Mouse (Mus musculus): Measurements from ENCODE around the gene Ryr2. TPM values are rescaled to one million over a fixed set of nuclear protein-coding genes. Genes with fewer than 3 reads are reported as not detected.

Gene Ryr2
- total and polyA plus RNA-seq, 3 experiments, result 0.60 TPM; not detected in 2

GRCm38 (mm10) chr13:12114816-12115215 lies 8.1 kb upstream of the Ryr2 start:
- Histone ChIP-seq H3K9me3 (replicated peaks) (no peaks in the 10 kb centered on the region), H3K4me3 (ENCODE audit: low read depth, low read length) (no peak overlapping the region), H3K36me3 (replicated peaks) (no peaks in the 10 kb centered on the region), H3K4me1 (ENCODE audit: insufficient read depth, low read depth, low read length) (no peaks in the 10 kb centered on the region), H3K27me3 (ENCODE audit: insufficient read depth, low read length) (no peaks in the 10 kb centered on the region)
- ATAC-seq (ENCODE audit: extremely low read depth, insufficient number of reproducible peaks, low FRiP score, poor library complexity, severe bottlenecking) (no peak), DNase-seq (ENCODE audit: low spot score) (no peak)
- TF ChIP-seq TAL1 (conservative IDR thresholded peaks at IDR 0.05; ENCODE audit: low read depth, low read length) (no peak), POLR2AphosphoS5 (IDR thresholded peaks at IDR 0.05; ENCODE audit: insufficient replicate concordance, low read depth, low read length) (no peak), GATA2 (IDR thresholded peaks at IDR 0.05; ENCODE audit: borderline replicate concordance, low read depth, low read length) (no peak), CTCF (IDR thresholded peaks at IDR 0.05; ENCODE audit: low read depth, low read length) (no peak), GATA1 (IDR thresholded peaks at IDR 0.05; ENCODE audit: borderline replicate concordance, low read length) (no peak)

- peaks cover 16% of the 10 kb centered on the region; the same call in 1 of the 2 replicates for H3K27me3 ChIP-seq (ENCODE audit: insufficient read depth, low read length)
Measured at GRCm38 (mm10) chr13:12108955-12109354, 2.2 kb upstream of the Ryr2 start.

GRCm38 (mm10) chr13:12105830-12106628 lies 716 bp downstream of the Ryr2 start:
- Histone ChIP-seq H3K4me3 (ENCODE audit: low read depth, low read length) (no peak overlapping the region), H3K27me3 (ENCODE audit: insufficient read depth, low read length) (peaks cover 16% of the 10 kb centered on the region; the same call in 1 of the 2 replicates), H3K36me3 (replicated peaks) (no peaks in the 10 kb centered on the region), H3K9me3 (replicated peaks) (no peaks in the 10 kb centered on the region), H3K4me1 (ENCODE audit: insufficient read depth, low read depth, low read length) (no peaks in the 10 kb centered on the region)
- no peak for TF ChIP-seq CTCF (IDR thresholded peaks at IDR 0.05; ENCODE audit: low read depth, low read length)
- no peak for TF ChIP-seq GATA2 (IDR thresholded peaks at IDR 0.05; ENCODE audit: borderline replicate concordance, low read depth, low read length)
- TF ChIP-seq TAL1 (conservative IDR thresholded peaks at IDR 0.05; ENCODE audit: low read depth, low read length), result no peak
- TF ChIP-seq POLR2AphosphoS5 (IDR thresholded peaks at IDR 0.05; ENCODE audit: insufficient replicate concordance, low read depth, low read length), result no peak
- no peak for TF ChIP-seq GATA1 (IDR thresholded peaks at IDR 0.05; ENCODE audit: borderline replicate concordance, low read length)
- ATAC-seq (ENCODE audit: extremely low read depth, insufficient number of reproducible peaks, low FRiP score, poor library complexity, severe bottlenecking), result no peak
- no peak for DNase-seq (ENCODE audit: low spot score)

More at GRCm38 (mm10) chr13:12108955-12109354, 2.2 kb upstream of the Ryr2 start:
- no peak overlapping the region for H3K4me3 ChIP-seq (ENCODE audit: low read depth, low read length)
- H3K9me3 ChIP-seq (replicated peaks), result no peaks in the 10 kb centered on the region
- DNase-seq (ENCODE audit: low spot score) (no peak), ATAC-seq (ENCODE audit: extremely low read depth, insufficient number of reproducible peaks, low FRiP score, poor library complexity, severe bottlenecking) (no peak)
- no peak for TF ChIP-seq GATA2 (IDR thresholded peaks at IDR 0.05; ENCODE audit: borderline replicate concordance, low read depth, low read length)
- TF ChIP-seq POLR2AphosphoS5 (IDR thresholded peaks at IDR 0.05; ENCODE audit: insufficient replicate concordance, low read depth, low read length), result no peak
- no peak for TF ChIP-seq TAL1 (conservative IDR thresholded peaks at IDR 0.05; ENCODE audit: low read depth, low read length)
- no peak for TF ChIP-seq CTCF (IDR thresholded peaks at IDR 0.05; ENCODE audit: low read depth, low read length)
- TF ChIP-seq GATA1 (IDR thresholded peaks at IDR 0.05; ENCODE audit: borderline replicate concordance, low read length), result no peak
- H3K4me1 ChIP-seq (ENCODE audit: insufficient read depth, low read depth, low read length), result no peaks in the 10 kb centered on the region
- H3K36me3 ChIP-seq (replicated peaks), result no peaks in the 10 kb centered on the region

GRCm38 (mm10) chr13:12105231-12105829 lies 1.4 kb downstream of the Ryr2 start:
- Histone ChIP-seq H3K9me3 (replicated peaks) (no peaks in the 10 kb centered on the region), H3K27me3 (ENCODE audit: insufficient read depth, low read length) (peaks cover 16% of the 10 kb centered on the region; the same call in 1 of the 2 replicates), H3K36me3 (replicated peaks) (no peaks in the 10 kb centered on the region), H3K4me3 (ENCODE audit: low read depth, low read length) (no peak overlapping the region), H3K4me1 (ENCODE audit: insufficient read depth, low read depth, low read length) (no peaks in the 10 kb centered on the region)
- DNase-seq (ENCODE audit: low spot score) (no peak), ATAC-seq (ENCODE audit: extremely low read depth, insufficient number of reproducible peaks, low FRiP score, poor library complexity, severe bottlenecking) (no peak)
- TF ChIP-seq POLR2AphosphoS5 (IDR thresholded peaks at IDR 0.05; ENCODE audit: insufficient replicate concordance, low read depth, low read length) (no peak), GATA2 (IDR thresholded peaks at IDR 0.05; ENCODE audit: borderline replicate concordance, low read depth, low read length) (no peak), CTCF (IDR thresholded peaks at IDR 0.05; ENCODE audit: low read depth, low read length) (no peak), TAL1 (conservative IDR thresholded peaks at IDR 0.05; ENCODE audit: low read depth, low read length) (no peak), GATA1 (IDR thresholded peaks at IDR 0.05; ENCODE audit: borderline replicate concordance, low read length) (no peak)

- TF ChIP-seq POLR2AphosphoS5 (IDR thresholded peaks at IDR 0.05; ENCODE audit: insufficient replicate concordance, low read depth, low read length) (no peak), GATA2 (IDR thresholded peaks at IDR 0.05; ENCODE audit: borderline replicate concordance, low read depth, low read length) (no peak), TAL1 (conservative IDR thresholded peaks at IDR 0.05; ENCODE audit: low read depth, low read length) (no peak), GATA1 (IDR thresholded peaks at IDR 0.05; ENCODE audit: borderline replicate concordance, low read length) (no peak), CTCF (IDR thresholded peaks at IDR 0.05; ENCODE audit: low read depth, low read length) (no peak)
- H3K27me3 ChIP-seq (ENCODE audit: insufficient read depth, low read length), result peaks cover 16% of the 10 kb centered on the region; the same call in 1 of the 2 replicates
Measured at GRCm38 (mm10) chr13:12104318-12104717, 2.4 kb downstream of the Ryr2 start.

GRCm38 (mm10) chr13:12103017-12103416 lies 3.7 kb downstream of the Ryr2 start:
- peaks cover 16% of the 10 kb centered on the region for H3K27me3 ChIP-seq (ENCODE audit: insufficient read depth, low read length)
- no peak overlapping the region for H3K4me3 ChIP-seq (ENCODE audit: low read depth, low read length)
- DNase-seq (ENCODE audit: low spot score) (no peak), ATAC-seq (ENCODE audit: extremely low read depth, insufficient number of reproducible peaks, low FRiP score, poor library complexity, severe bottlenecking) (no peak)
- no peaks in the 10 kb centered on the region for H3K36me3 ChIP-seq (replicated peaks)
- H3K9me3 ChIP-seq (replicated peaks), result no peaks in the 10 kb centered on the region
- TF ChIP-seq CTCF (IDR thresholded peaks at IDR 0.05; ENCODE audit: low read depth, low read length), result no peak
- no peak for TF ChIP-seq POLR2AphosphoS5 (IDR thresholded peaks at IDR 0.05; ENCODE audit: insufficient replicate concordance, low read depth, low read length)
- TF ChIP-seq TAL1 (conservative IDR thresholded peaks at IDR 0.05; ENCODE audit: low read depth, low read length), result no peak
- TF ChIP-seq GATA1 (IDR thresholded peaks at IDR 0.05; ENCODE audit: borderline replicate concordance, low read length), result no peak
- no peak for TF ChIP-seq GATA2 (IDR thresholded peaks at IDR 0.05; ENCODE audit: borderline replicate concordance, low read depth, low read length)
- H3K4me1 ChIP-seq (ENCODE audit: insufficient read depth, low read depth, low read length), result no peaks in the 10 kb centered on the region

More at GRCm38 (mm10) chr13:12104318-12104717, 2.4 kb downstream of the Ryr2 start:
- Histone ChIP-seq H3K9me3 (replicated peaks) (no peaks in the 10 kb centered on the region), H3K4me3 (ENCODE audit: low read depth, low read length) (no peak overlapping the region), H3K4me1 (ENCODE audit: insufficient read depth, low read depth, low read length) (no peaks in the 10 kb centered on the region), H3K36me3 (replicated peaks) (no peaks in the 10 kb centered on the region)
- no peak for ATAC-seq (ENCODE audit: extremely low read depth, insufficient number of reproducible peaks, low FRiP score, poor library complexity, severe bottlenecking)
- DNase-seq (ENCODE audit: low spot score), result no peak

Data from G1E (cell line).